Mouse (Mus musculus) stomach, embryonic 16.5 days (tissue): Measurements from ENCODE around the gene B230219D22Rik. TPM values are rescaled to one million over a fixed set of nuclear protein-coding genes. Genes with fewer than 3 reads are reported as not detected.

Experiments
- ATAC-seq: fragments of 200-750 bp; cut with Nextera tagmentation; 2 replicates; pipeline ENCODE4 v1.8.0; 2017; ENCODE audit warnings: moderate number of reproducible peaks, moderate TSS enrichment; ENCODE audit not compliant: insufficient read depth, low FRiP score
- H3K27ac ChIP-seq: fragments of 300-500 bp; sonication (generic); 2 replicates; pipeline ENCODE4 v1.5.1; 2014; ENCODE audit warnings: low read length
- H3K27me3 ChIP-seq: fragments of 300-500 bp; sonication (generic); 2 replicates; pipeline ENCODE4 v1.6.1; 2014; ENCODE audit warnings: low read length, control low read depth, mixed read lengths; ENCODE audit not compliant: control insufficient read depth, insufficient read depth
- H3K36me3 ChIP-seq: fragments of 300-500 bp; sonication (generic); 2 replicates; pipeline ENCODE4 v1.6.1; 2014; ENCODE audit warnings: low read length; ENCODE audit not compliant: control insufficient read depth, insufficient read depth
- H3K4me1 ChIP-seq: fragments of 300-500 bp; sonication (generic); 2 replicates; pipeline ENCODE4 v1.6.1; 2014; ENCODE audit warnings: low read length, control low read depth, mixed read lengths; ENCODE audit not compliant: control insufficient read depth, insufficient read depth
- H3K4me2 ChIP-seq: fragments of 300-500 bp; sonication (generic); 2 replicates; pipeline ENCODE4 v1.6.1; 2014; ENCODE audit warnings: low read depth, low read length, mixed read lengths
- H3K4me3 ChIP-seq: fragments of 300-500 bp; sonication (generic); replicated peaks from 2 replicates; pipeline ENCODE4 v1.5.1; 2014; ENCODE audit warnings: mild to moderate bottlenecking, low read length
- H3K9ac ChIP-seq: fragments of 300-500 bp; sonication (generic); 2 replicates; pipeline ENCODE4 v1.6.1; 2014; ENCODE audit warnings: low read length
- H3K9me3 ChIP-seq: fragments of 300-500 bp; sonication (generic); replicated peaks from 2 replicates; pipeline ENCODE4 v1.6.1; 2016; ENCODE audit warnings: low read length, control low read depth; ENCODE audit not compliant: control insufficient read depth
- WGBS: fragments of 180-500 bp; shearing (Covaris S2); extraction: QIAGEN DNeasy Blood & Tissue Kit; methylation state at CpG from one replicate; pipeline ENCODE4 v1.1.7; 2014; 5-methylcytosine and 5-hydroxymethylcytosine counted together
- polyA plus RNA-seq: library from polyadenylated mRNA; unstranded; fragments of >200 nt; fragmentation: Nextera tagmentation; extraction: Ambion mirVana; gene quantifications from 2 replicates; pipeline ENCODE4 v1.2.1, GENCODE M21; 2015

B230219D22Rik gene
- polyA plus RNA-seq, 1 experiment from 2014 or later = 50.5 TPM

DNA sequence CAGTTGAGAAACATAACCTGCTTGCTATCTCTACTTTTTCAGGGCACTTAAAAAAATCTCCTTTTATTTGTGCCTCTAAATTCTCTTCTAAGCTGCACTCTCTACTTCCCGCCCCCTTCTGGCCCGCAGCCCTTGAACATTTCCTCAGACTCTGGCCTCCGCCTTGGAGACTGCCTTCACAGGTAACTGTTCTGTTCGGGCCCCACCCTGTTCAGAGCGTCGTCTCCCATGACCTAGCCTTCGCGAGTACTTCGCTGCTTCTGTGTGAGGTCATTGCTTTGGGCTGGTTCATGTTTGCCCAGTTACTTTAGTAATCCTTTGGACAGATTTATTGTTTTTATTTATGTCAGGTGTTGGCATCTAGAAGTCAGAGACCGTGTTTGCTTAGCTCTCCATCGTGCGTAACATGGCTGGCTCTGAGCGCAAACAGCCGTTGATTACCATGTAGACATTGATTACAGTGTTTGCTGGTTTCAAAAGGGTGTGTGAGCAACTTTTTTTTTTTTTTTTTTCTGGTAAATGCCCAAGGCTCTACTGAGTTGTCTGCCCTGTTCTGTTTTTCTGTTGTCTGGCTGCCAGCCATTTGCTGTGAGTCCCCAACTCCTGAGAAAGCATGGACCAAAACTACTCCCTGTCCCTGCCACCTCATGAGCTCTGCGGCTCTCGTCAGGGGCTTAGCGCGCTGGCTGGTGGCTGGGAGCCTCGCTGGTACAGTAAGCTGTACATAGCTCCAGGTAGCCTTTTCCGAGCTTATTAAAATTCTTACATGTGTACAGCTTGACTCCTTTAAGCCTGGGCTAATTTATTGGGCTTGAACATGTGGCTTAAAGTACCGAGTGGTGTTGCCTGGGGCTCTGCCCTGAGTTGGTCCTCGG lies 40.9 kb downstream of the B230219D22Rik start:
- H3K9ac ChIP-seq = peak overlapping the region; percentile 20
- no peaks in the 10 kb centered on the region; the same call in 1 of the 2 replicates for H3K4me1 ChIP-seq
- 66% methylated on average over 22 of the region's 22 CpGs for WGBS
- ATAC-seq = peak; percentile 87; the same call in 1 of the 2 replicates
- peak overlapping the region; percentile 55 for H3K27ac ChIP-seq
- H3K27me3 ChIP-seq = no peaks in the 10 kb centered on the region
- H3K4me3 ChIP-seq = no peak overlapping the region
- peak overlapping the region; percentile 43 for H3K4me2 ChIP-seq
- H3K9me3 ChIP-seq = no peaks in the 10 kb centered on the region
- H3K36me3 ChIP-seq = no peaks in the 10 kb centered on the region

- 86% methylated on average over 8 of the region's 8 CpGs for WGBS
- Histone ChIP-seq H3K4me3 (no peak overlapping the region), H3K9ac (no peak overlapping the region), H3K4me2 (no peak overlapping the region), H3K27me3 (no peaks in the 10 kb centered on the region), H3K36me3 (no peaks in the 10 kb centered on the region), H3K9me3 (no peaks in the 10 kb centered on the region), H3K27ac (no peak overlapping the region), H3K4me1 (no peaks in the 10 kb centered on the region; the same call in 1 of the 2 replicates)
- ATAC-seq = no peak
Observed at GRCm38 (mm10) chr13:55737885-55738284, 45.0 kb downstream of the B230219D22Rik start.

- ATAC-seq = no peak
- H3K4me2 ChIP-seq = no peak overlapping the region
- no peaks in the 10 kb centered on the region for H3K27me3 ChIP-seq
- no peak overlapping the region for H3K4me3 ChIP-seq
- no peaks in the 10 kb centered on the region for H3K4me1 ChIP-seq
- H3K27ac ChIP-seq = no peak overlapping the region
- WGBS = 61% methylated on average over 8 of the region's 8 CpGs
- no peak overlapping the region for H3K9ac ChIP-seq
- no peaks in the 10 kb centered on the region for H3K36me3 ChIP-seq
- no peaks in the 10 kb centered on the region for H3K9me3 ChIP-seq
Observed at GRCm38 (mm10) chr13:55742306-55742705, 49.4 kb downstream of the B230219D22Rik start.

Other genes with a start within 250 kb of the B230219D22Rik start
- 14.6 TPM in 2 replicates for gene Grk6, start 248.1 kb upstream of the B230219D22Rik start, polyA plus RNA-seq
- 0.22 and 0.26 TPM in 2 replicates for gene Prr7, start 228.9 kb upstream of the B230219D22Rik start, polyA plus RNA-seq
- gene Dbn1, start 205.0 kb upstream of the B230219D22Rik start, polyA plus RNA-seq = 111 and 113 TPM in 2 replicates
- 240 and 243 TPM in 2 replicates for gene Pdlim7, start 179.4 kb upstream of the B230219D22Rik start, polyA plus RNA-seq
- gene Dok3, start 163.8 kb upstream of the B230219D22Rik start, polyA plus RNA-seq = 4.7 and 4.9 TPM in 2 replicates
- gene Ddx41, start 156.5 kb upstream of the B230219D22Rik start, polyA plus RNA-seq = 52.5 and 53.4 TPM in 2 replicates
- 26.1 and 30.1 TPM in 2 replicates for gene Fam193b, start 122.0 kb upstream of the B230219D22Rik start, polyA plus RNA-seq
- gene Tmed9, start 119.4 kb upstream of the B230219D22Rik start, polyA plus RNA-seq = 162 and 167 TPM in 2 replicates
- gene B4galt7, start 93.2 kb upstream of the B230219D22Rik start, polyA plus RNA-seq = 20.5 and 24.5 TPM in 2 replicates
- gene Caml, start 70.1 kb upstream of the B230219D22Rik start, polyA plus RNA-seq = 44.3 and 52.8 TPM in 2 replicates
- gene Ddx46, start 58.1 kb upstream of the B230219D22Rik start, polyA plus RNA-seq = 31.2 and 32.5 TPM in 2 replicates
- gene Txndc15, start 21.5 kb downstream of the B230219D22Rik start, polyA plus RNA-seq = 76.6 and 80.1 TPM in 2 replicates
- 68.8 and 72.1 TPM in 2 replicates for gene Pcbd2, start 34.2 kb downstream of the B230219D22Rik start, polyA plus RNA-seq
- gene Catsper3, start 91.4 kb downstream of the B230219D22Rik start, polyA plus RNA-seq = 0.10 TPM in 1 of 2 replicates, not detected in the other
- 106 and 110 TPM in 2 replicates for gene Pitx1, start 143.1 kb downstream of the B230219D22Rik start, polyA plus RNA-seq